Mouse (Mus musculus) midbrain, embryonic 15.5 days (tissue): Measurements from ENCODE around the gene Scaf4. TPM values are rescaled to one million over a fixed set of nuclear protein-coding genes. Genes with fewer than 3 reads are reported as not detected.

Source experiments
- ATAC-seq: fragments of 200-750 bp; cut with Nextera tagmentation; replicated peaks from 2 replicates; pipeline ENCODE4 v1.8.0; 2017; ENCODE audit warnings: moderate TSS enrichment
- H3K27ac ChIP-seq: fragments of 300-500 bp; sonication (generic); 2 replicates; pipeline ENCODE4 v1.5.1; 2015; ENCODE audit warnings: mild to moderate bottlenecking, inconsistent platforms
- H3K27me3 ChIP-seq: fragments of 300-500 bp; sonication (generic); replicated peaks from 2 replicates; pipeline ENCODE4 v1.6.1; 2015; ENCODE audit warnings: inconsistent platforms
- H3K36me3 ChIP-seq: fragments of 300-500 bp; sonication (generic); replicated peaks from 2 replicates; pipeline ENCODE4 v1.6.1; 2015; ENCODE audit warnings: inconsistent platforms
- H3K4me1 ChIP-seq: fragments of 300-500 bp; sonication (generic); 2 replicates; pipeline ENCODE4 v1.6.1; 2015; ENCODE audit warnings: inconsistent platforms
- H3K4me2 ChIP-seq: fragments of 300-500 bp; sonication (generic); 2 replicates; pipeline ENCODE4 v1.6.1; 2015; ENCODE audit warnings: inconsistent platforms, mild to moderate bottlenecking, moderate library complexity
- H3K4me3 ChIP-seq: fragments of 300-500 bp; sonication (generic); 2 replicates; pipeline ENCODE4 v1.5.1; 2015; ENCODE audit warnings: mild to moderate bottlenecking, inconsistent platforms
- H3K9ac ChIP-seq: fragments of 300-500 bp; sonication (generic); 2 replicates; pipeline ENCODE4 v1.6.1; 2015; ENCODE audit warnings: mild to moderate bottlenecking, inconsistent platforms
- H3K9me3 ChIP-seq: fragments of 300-500 bp; sonication (generic); 2 replicates; pipeline ENCODE4 v1.6.1; 2016; ENCODE audit warnings: inconsistent platforms
- WGBS: fragments of 180-500 bp; shearing (Covaris S2); methylation state at CpG from one replicate; pipeline ENCODE4 v1.1.7; 2015; ENCODE audit warnings: mixed read lengths; 5-methylcytosine and 5-hydroxymethylcytosine counted together
- polyA plus RNA-seq: library from polyadenylated mRNA; unstranded; fragments of >200 nt; fragmentation: Nextera tagmentation; extraction: Ambion mirVana; gene quantifications from 2 replicates; pipeline ENCODE4 v1.2.1, GENCODE M21; 2015

The Scaf4 gene
- polyA plus RNA-seq, 1 experiment from 2014 or later, result 30.1 TPM

GRCm38 (mm10) chr16:90210717-90211116 is 73.6 kb downstream of the Scaf4 start:
- H3K36me3 ChIP-seq, result no peaks in the 10 kb centered on the region
- H3K27ac ChIP-seq, result no peak overlapping the region
- no peaks in the 10 kb centered on the region for H3K9me3 ChIP-seq
- H3K4me3 ChIP-seq, result no peak overlapping the region
- no peak overlapping the region for H3K4me2 ChIP-seq
- WGBS, result 87% methylated on average over 10 of the region's 10 CpGs
- no peaks in the 10 kb centered on the region for H3K27me3 ChIP-seq
- no peak overlapping the region for H3K9ac ChIP-seq
- ATAC-seq, result no peak
- no peaks in the 10 kb centered on the region for H3K4me1 ChIP-seq

GRCm38 (mm10) chr16:90208996-90209395 is 75.3 kb downstream of the Scaf4 start:
- no peak overlapping the region for H3K4me3 ChIP-seq
- H3K4me1 ChIP-seq, result no peaks in the 10 kb centered on the region
- no peak overlapping the region for H3K9ac ChIP-seq
- no peaks in the 10 kb centered on the region for H3K27me3 ChIP-seq
- no peak overlapping the region for H3K4me2 ChIP-seq
- no peaks in the 10 kb centered on the region for H3K36me3 ChIP-seq
- 83% methylated on average over 3 of the region's 3 CpGs for WGBS
- H3K9me3 ChIP-seq, result no peaks in the 10 kb centered on the region
- H3K27ac ChIP-seq, result no peak overlapping the region
- ATAC-seq, result no peak

- H3K4me1 ChIP-seq, result no peaks in the 10 kb centered on the region
- WGBS, result 95% methylated on average over 2 of the region's 2 CpGs
- no peaks in the 10 kb centered on the region for H3K9me3 ChIP-seq
- H3K27me3 ChIP-seq, result no peaks in the 10 kb centered on the region
- H3K4me3 ChIP-seq, result no peak overlapping the region
- H3K27ac ChIP-seq, result no peak overlapping the region
- ATAC-seq, result no peak
- H3K4me2 ChIP-seq, result no peak overlapping the region
- H3K36me3 ChIP-seq, result no peaks in the 10 kb centered on the region
- H3K9ac ChIP-seq, result no peak overlapping the region
Observed at GRCm38 (mm10) chr16:90204868-90205267, 79.4 kb downstream of the Scaf4 start.

GRCm38 (mm10) chr16:90203226-90203962 is 80.9 kb downstream of the Scaf4 start:
- no peak overlapping the region for H3K4me2 ChIP-seq
- no peaks in the 10 kb centered on the region for H3K27me3 ChIP-seq
- H3K9ac ChIP-seq, result no peak overlapping the region
- H3K4me1 ChIP-seq, result no peaks in the 10 kb centered on the region
- H3K36me3 ChIP-seq, result no peaks in the 10 kb centered on the region
- H3K4me3 ChIP-seq, result no peak overlapping the region
- no peaks in the 10 kb centered on the region for H3K9me3 ChIP-seq
- no peak overlapping the region for H3K27ac ChIP-seq
- WGBS, result 85% methylated on average over 6 of the region's 6 CpGs
- no peak for ATAC-seq

GRCm38 (mm10) chr16:90202140-90202539 is 82.2 kb downstream of the Scaf4 start:
- no peak overlapping the region for H3K27ac ChIP-seq
- no peak for ATAC-seq
- WGBS, result 72% methylated on average over 19 of the region's 19 CpGs
- no peak overlapping the region for H3K4me3 ChIP-seq
- no peak overlapping the region for H3K4me2 ChIP-seq
- H3K27me3 ChIP-seq, result no peaks in the 10 kb centered on the region
- no peak overlapping the region for H3K9ac ChIP-seq
- H3K9me3 ChIP-seq, result no peaks in the 10 kb centered on the region
- no peaks in the 10 kb centered on the region for H3K36me3 ChIP-seq
- H3K4me1 ChIP-seq, result no peaks in the 10 kb centered on the region

GRCm38 (mm10) chr16:90199174-90199573 is 85.1 kb downstream of the Scaf4 start:
- Histone ChIP-seq H3K4me1 (no peaks in the 10 kb centered on the region), H3K4me3 (no peak overlapping the region), H3K9ac (no peak overlapping the region), H3K36me3 (no peaks in the 10 kb centered on the region), H3K27ac (no peak overlapping the region), H3K9me3 (no peaks in the 10 kb centered on the region), H3K4me2 (no peak overlapping the region), H3K27me3 (no peaks in the 10 kb centered on the region)
- no peak for ATAC-seq
- 85% methylated on average over 10 of the region's 10 CpGs for WGBS

- H3K27ac ChIP-seq, result no peak overlapping the region
- no peaks in the 10 kb centered on the region for H3K27me3 ChIP-seq
- H3K4me1 ChIP-seq, result no peaks in the 10 kb centered on the region
- no peak overlapping the region for H3K4me3 ChIP-seq
- no peak overlapping the region for H3K9ac ChIP-seq
- 90% methylated on average over 6 of the region's 6 CpGs for WGBS
- H3K4me2 ChIP-seq, result no peak overlapping the region
- no peaks in the 10 kb centered on the region for H3K9me3 ChIP-seq
- no peak for ATAC-seq
- no peaks in the 10 kb centered on the region for H3K36me3 ChIP-seq
Observed at GRCm38 (mm10) chr16:90198626-90199025, 85.7 kb downstream of the Scaf4 start.

- H3K27ac ChIP-seq, result no peak overlapping the region
- H3K4me2 ChIP-seq, result peak overlapping the region; percentile 54
- peak; percentile 92 for ATAC-seq
- WGBS, result 2% methylated on average over 22 of the region's 22 CpGs
- H3K4me3 ChIP-seq, result peak overlapping the region; percentile 39
- H3K9ac ChIP-seq, result no peak overlapping the region
- no peaks in the 10 kb centered on the region for H3K4me1 ChIP-seq
- H3K9me3 ChIP-seq, result no peaks in the 10 kb centered on the region
- no peaks in the 10 kb centered on the region for H3K36me3 ChIP-seq
- no peaks in the 10 kb centered on the region for H3K27me3 ChIP-seq
Observed at GRCm38 (mm10) chr16:90197337-90197973, 86.8 kb downstream of the Scaf4 start.

GRCm38 (mm10) chr16:90196688-90197240 is 87.5 kb downstream of the Scaf4 start:
- no peak overlapping the region for H3K27ac ChIP-seq
- no peaks in the 10 kb centered on the region for H3K36me3 ChIP-seq
- H3K9me3 ChIP-seq, result no peaks in the 10 kb centered on the region
- H3K4me3 ChIP-seq, result no peak overlapping the region
- ATAC-seq, result no peak
- WGBS, result 89% methylated on average over 7 of the region's 7 CpGs
- no peaks in the 10 kb centered on the region for H3K4me1 ChIP-seq
- no peaks in the 10 kb centered on the region for H3K27me3 ChIP-seq
- H3K4me2 ChIP-seq, result 0 out of 2 replicates have a peak overlapping the region, but pooled peaks have one; percentile 54
- H3K9ac ChIP-seq, result no peak overlapping the region

GRCm38 (mm10) chr16:90193719-90194118 is 90.6 kb downstream of the Scaf4 start:
- H3K4me3 ChIP-seq, result no peak overlapping the region
- H3K27me3 ChIP-seq, result no peaks in the 10 kb centered on the region
- no peak overlapping the region for H3K4me2 ChIP-seq
- no peaks in the 10 kb centered on the region for H3K4me1 ChIP-seq
- no peak for ATAC-seq
- H3K9me3 ChIP-seq, result no peaks in the 10 kb centered on the region
- no peak overlapping the region for H3K9ac ChIP-seq
- no peaks in the 10 kb centered on the region for H3K36me3 ChIP-seq
- H3K27ac ChIP-seq, result no peak overlapping the region

- 69% methylated on average over 6 of the region's 6 CpGs for WGBS
Observed at GRCm38 (mm10) chr16:90191289-90191688, 93.0 kb downstream of the Scaf4 start.

GRCm38 (mm10) chr16:90187453-90187852 is 96.8 kb downstream of the Scaf4 start:
- H3K4me1 ChIP-seq, result no peaks in the 10 kb centered on the region
- ATAC-seq, result no peak
- 45% methylated on average over 13 of the region's 13 CpGs for WGBS

More at GRCm38 (mm10) chr16:90191289-90191688, 93.0 kb downstream of the Scaf4 start:
- Histone ChIP-seq H3K9me3 (no peaks in the 10 kb centered on the region), H3K27ac (no peak overlapping the region), H3K4me1 (no peaks in the 10 kb centered on the region), H3K4me2 (no peak overlapping the region), H3K4me3 (no peak overlapping the region), H3K9ac (no peak overlapping the region), H3K36me3 (no peaks in the 10 kb centered on the region), H3K27me3 (no peaks in the 10 kb centered on the region)
- no peak for ATAC-seq

More at GRCm38 (mm10) chr16:90187453-90187852, 96.8 kb downstream of the Scaf4 start:
- H3K9ac ChIP-seq, result no peak overlapping the region
- no peaks in the 10 kb centered on the region for H3K27me3 ChIP-seq
- H3K27ac ChIP-seq, result no peak overlapping the region
- H3K4me3 ChIP-seq, result no peak overlapping the region
- no peaks in the 10 kb centered on the region for H3K36me3 ChIP-seq
- no peak overlapping the region for H3K4me2 ChIP-seq
- H3K9me3 ChIP-seq, result no peaks in the 10 kb centered on the region
